Mouse (Mus musculus): ENCODE results near the gene Gm6465.
"Not testable (repeated sequence)": the region's sequence is repeated elsewhere in the genome, so short reads cannot be mapped to it uniquely, and the experiment has no call there.

Gene Gm6465

DNA sequence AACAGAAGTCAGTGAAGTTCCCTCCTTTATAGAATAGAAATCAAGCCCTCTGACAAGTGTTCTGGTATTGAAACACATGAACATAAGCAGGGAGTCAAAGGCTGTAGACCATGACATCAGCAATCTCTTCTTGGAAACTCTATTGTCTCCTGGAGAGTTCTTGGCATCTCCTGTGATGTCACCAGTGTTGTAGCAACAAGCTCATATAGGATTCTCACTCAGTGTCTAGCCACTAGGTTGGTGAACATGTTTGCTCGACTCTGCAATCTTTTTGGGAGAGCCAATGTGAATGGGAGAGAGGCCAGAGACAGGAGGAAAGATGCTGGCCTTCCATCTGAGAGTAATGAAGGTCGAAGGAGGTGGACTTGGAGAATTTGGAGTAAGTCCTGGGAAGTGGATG, at the start of gene Gm6465:
Gm6465 (plus strand) TSS at position 301 of the 400 bp plus-strand sequence.
- DNase-seq (ENCODE audit: low spot score): not testable (repeated sequence)

GRCm38 (mm10) chr5:11845824-11846223, 485 bp downstream of the Gm6465 start:
- DNase-seq (ENCODE audit: low spot score): not testable (repeated sequence)

DNA sequence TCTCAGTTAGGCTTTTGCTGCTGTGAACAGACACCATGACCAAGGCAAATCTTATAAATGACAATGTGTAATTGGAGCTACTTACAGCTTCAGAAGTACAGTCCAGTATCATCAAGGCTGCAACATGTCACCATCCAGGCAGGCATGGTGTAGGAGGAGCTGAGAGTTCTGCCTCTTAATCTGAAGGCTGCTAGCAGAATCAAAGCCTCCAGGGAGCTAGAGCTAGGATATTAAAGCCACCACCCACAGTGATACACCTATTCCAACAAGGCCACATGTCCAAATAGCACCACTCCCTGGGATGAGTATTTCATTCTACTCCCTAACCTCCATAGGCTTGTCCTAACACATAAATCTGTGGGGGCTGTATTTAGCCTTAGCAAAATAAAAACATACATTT, 12.6 kb downstream of the Gm6465 start:
- DNase-seq (ENCODE audit: low spot score): not testable (repeated sequence)
